Mouse (Mus musculus) cerebellum, postnatal 14 days (tissue): Measurements from ENCODE around the gene Ntm.

Experiments
- DNase-seq, 2 experiments: peaks; one replicate each; pipeline ENCODE4 v3.0.0; 2021; ENCODE audit warnings: mixed read lengths in 2 of 2

Ntm gene

GRCm38 (mm10) chr9:29011476-29011875 lies 951.5 kb downstream of the Ntm start:
- DNase-seq: no peak

DNA sequence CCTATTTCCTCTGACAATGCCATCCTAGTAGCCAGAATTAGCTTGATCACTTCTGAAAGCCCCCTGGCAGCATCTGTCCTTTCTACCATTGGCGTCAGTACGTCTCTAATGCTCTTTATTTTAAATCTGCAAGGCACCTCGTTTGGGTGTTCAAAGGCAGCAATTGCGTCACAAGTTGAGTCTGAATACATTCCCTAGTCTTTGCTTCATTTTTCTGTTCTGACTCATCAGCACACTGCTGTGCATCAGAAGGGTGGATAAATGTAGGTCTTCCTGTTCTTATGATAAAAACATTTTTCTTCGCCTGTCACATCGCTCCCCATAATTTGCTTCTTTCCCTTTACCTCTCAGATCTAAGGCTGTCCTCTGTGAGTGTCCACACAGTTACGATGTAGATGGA lies 958.4 kb downstream of the Ntm start:
- DNase-seq: no peak

- no peak for DNase-seq
These were observed 963.0 kb downstream of the Ntm start for GRCm38 (mm10) chr9:28999951-29000351.

DNA sequence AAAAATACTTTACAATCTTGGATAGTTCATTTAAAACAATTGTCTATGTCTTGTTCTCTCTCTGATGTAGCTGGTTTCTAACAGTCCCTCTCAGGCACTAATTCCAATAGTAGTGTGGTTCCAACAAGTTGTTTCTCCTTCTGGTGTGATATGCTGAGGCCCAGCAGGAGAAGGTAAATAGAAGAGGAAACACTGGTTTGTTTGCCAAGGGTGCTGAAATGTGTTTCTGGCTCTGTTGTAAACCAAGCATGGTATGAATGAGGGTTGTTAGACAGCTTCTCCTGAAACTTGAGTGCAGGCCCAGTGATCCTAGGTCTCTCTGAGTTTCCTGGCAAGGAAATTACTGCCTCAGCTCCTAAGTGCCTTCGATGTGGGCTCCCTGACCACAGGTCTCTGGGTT lies 985.7 kb downstream of the Ntm start:
- DNase-seq: peak in 1 of 2 experiments; percentile 31

DNA sequence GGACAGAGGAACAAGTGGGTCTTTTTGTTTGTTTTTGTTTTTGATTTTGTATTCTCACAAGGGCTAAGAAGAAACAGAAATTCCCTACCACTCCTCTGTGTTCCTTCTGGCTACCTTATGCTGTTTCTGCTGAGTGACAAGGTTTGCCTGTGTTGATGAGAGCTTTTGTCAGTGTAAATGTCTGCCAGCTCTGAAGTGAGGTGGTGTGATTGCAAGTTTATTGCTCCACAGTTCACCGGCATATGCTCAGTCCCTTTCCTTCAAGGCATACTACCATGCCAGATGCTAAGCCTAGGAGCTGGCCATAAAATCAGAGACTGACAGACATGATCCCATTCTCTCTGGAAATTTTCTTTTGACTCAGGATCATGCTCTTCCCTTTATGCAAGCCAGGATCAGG lies 993.5 kb downstream of the Ntm start:
- no peak for DNase-seq
